Mouse (Mus musculus) midbrain, embryonic 16.5 days (tissue): ENCODE measurements around the gene Kdsr. TPM values are rescaled to one million over a fixed set of nuclear protein-coding genes. Genes with fewer than 3 reads are reported as not detected.
"Not testable (repeated sequence)": the region's sequence is repeated elsewhere in the genome, so short reads cannot be mapped to it uniquely, and the experiment has no call there.

Experiments used
- ATAC-seq: fragments of 200-750 bp; cut with Nextera tagmentation; 2 replicates; pipeline ENCODE4 v1.8.0; 2017; ENCODE audit warnings: moderate TSS enrichment
- H3K27ac ChIP-seq: fragments of 300-500 bp; sonication (generic); 2 replicates; pipeline ENCODE4 v1.5.1; 2014; ENCODE audit warnings: mild to moderate bottlenecking, low read length, mixed read lengths
- H3K27me3 ChIP-seq: fragments of 300-500 bp; sonication (generic); 2 replicates; pipeline ENCODE4 v1.6.1; 2014; ENCODE audit warnings: low read depth, low read length, mixed read lengths; ENCODE audit not compliant: control insufficient read depth, insufficient read depth
- H3K36me3 ChIP-seq: fragments of 300-500 bp; sonication (generic); 2 replicates; pipeline ENCODE4 v1.6.1; 2014; ENCODE audit warnings: mild to moderate bottlenecking, low read length, moderate library complexity, mixed read lengths; ENCODE audit not compliant: control insufficient read depth, insufficient read depth
- H3K4me1 ChIP-seq: fragments of 300-500 bp; sonication (generic); 2 replicates; pipeline ENCODE4 v1.6.1; 2014; ENCODE audit warnings: mild to moderate bottlenecking, low read length, mixed read lengths; ENCODE audit not compliant: control insufficient read depth, insufficient read depth
- H3K4me2 ChIP-seq: fragments of 300-500 bp; sonication (generic); 2 replicates; pipeline ENCODE4 v1.6.1; 2014; ENCODE audit warnings: mild to moderate bottlenecking, low read length, mixed read lengths
- H3K4me3 ChIP-seq: fragments of 300-500 bp; sonication (generic); 2 replicates; pipeline ENCODE4 v1.5.1; 2014; ENCODE audit warnings: low read depth, mild to moderate bottlenecking, low read length, moderate library complexity, mixed read lengths
- H3K9ac ChIP-seq: fragments of 300-500 bp; sonication (generic); 2 replicates; pipeline ENCODE4 v1.6.1; 2014; ENCODE audit warnings: low read depth, low read length, mixed read lengths
- H3K9me3 ChIP-seq: fragments of 300-500 bp; sonication (generic); replicated peaks from 2 replicates; pipeline ENCODE4 v1.6.1; 2014; ENCODE audit warnings: mild to moderate bottlenecking, low read length, mixed read lengths; ENCODE audit not compliant: control insufficient read depth, poor library complexity, severe bottlenecking
- WGBS: fragments of 180-500 bp; shearing (Covaris S2); extraction: QIAGEN DNeasy Blood & Tissue Kit; methylation state at CpG from one replicate; pipeline ENCODE4 v1.1.7; 2014; 5-methylcytosine and 5-hydroxymethylcytosine counted together
- polyA plus RNA-seq: library from polyadenylated mRNA; unstranded; fragments of >200 nt; fragmentation: Nextera tagmentation; extraction: Ambion mirVana; gene quantifications from 2 replicates; pipeline ENCODE4 v1.2.1, GENCODE M21; 2015

Gene Kdsr
- polyA plus RNA-seq, 1 experiment from 2014 or later, result 17.2 TPM

- Histone ChIP-seq H3K9me3 (no peaks in the 10 kb centered on the region), H3K4me2 (no peak overlapping the region), H3K36me3 (peaks cover 23% of the 10 kb centered on the region), H3K4me3 (no peak overlapping the region), H3K4me1 (no peaks in the 10 kb centered on the region), H3K9ac (no peak overlapping the region), H3K27me3 (no peaks in the 10 kb centered on the region), H3K27ac (no peak overlapping the region)
- ATAC-seq, result no peak
- 94% methylated on average over 6 of the region's 6 CpGs for WGBS
Observed at GRCm38 (mm10) chr1:106748555-106749315, 10.8 kb downstream of the Kdsr start.

- peaks cover 24% of the 10 kb centered on the region for H3K36me3 ChIP-seq
- no peak overlapping the region for H3K27ac ChIP-seq
- no peaks in the 10 kb centered on the region for H3K9me3 ChIP-seq
- H3K4me1 ChIP-seq, result no peaks in the 10 kb centered on the region
- no peaks in the 10 kb centered on the region for H3K27me3 ChIP-seq
- WGBS, result 85% methylated on average over 6 of the region's 6 CpGs
- ATAC-seq, result no peak
- no peak overlapping the region for H3K4me3 ChIP-seq
- H3K4me2 ChIP-seq, result no peak overlapping the region
- H3K9ac ChIP-seq, result no peak overlapping the region
Observed at GRCm38 (mm10) chr1:106742980-106743379, 16.5 kb downstream of the Kdsr start.

GRCm38 (mm10) chr1:106740735-106741134 is 18.8 kb downstream of the Kdsr start:
- no peak overlapping the region for H3K4me3 ChIP-seq
- no peaks in the 10 kb centered on the region for H3K27me3 ChIP-seq
- peaks cover 7% of the 10 kb centered on the region for H3K36me3 ChIP-seq
- no peak overlapping the region for H3K9ac ChIP-seq
- H3K9me3 ChIP-seq, result no peaks in the 10 kb centered on the region
- no peaks in the 10 kb centered on the region for H3K4me1 ChIP-seq
- no peak for ATAC-seq
- no peak overlapping the region for H3K4me2 ChIP-seq
- WGBS, result 94% methylated on average over 4 of the region's 4 CpGs
- H3K27ac ChIP-seq, result no peak overlapping the region

GRCm38 (mm10) chr1:106739810-106740209 is 19.7 kb downstream of the Kdsr start:
- 91% methylated on average over 5 of the region's 5 CpGs for WGBS
- no peaks in the 10 kb centered on the region for H3K4me1 ChIP-seq
- H3K36me3 ChIP-seq, result peaks cover 7% of the 10 kb centered on the region; the same call in 1 of the 2 replicates
- no peak overlapping the region for H3K4me3 ChIP-seq
- H3K4me2 ChIP-seq, result no peak overlapping the region
- H3K9ac ChIP-seq, result no peak overlapping the region
- H3K27ac ChIP-seq, result no peak overlapping the region
- H3K27me3 ChIP-seq, result no peaks in the 10 kb centered on the region
- H3K9me3 ChIP-seq, result no peaks in the 10 kb centered on the region
- ATAC-seq, result no peak

- Histone ChIP-seq H3K36me3 (peaks cover 13% of the 10 kb centered on the region), H3K4me3 (no peak overlapping the region), H3K27me3 (no peaks in the 10 kb centered on the region), H3K9me3 (no peaks in the 10 kb centered on the region), H3K4me2 (no peak overlapping the region), H3K9ac (no peak overlapping the region), H3K4me1 (no peaks in the 10 kb centered on the region), H3K27ac (no peak overlapping the region)
- 87% methylated on average over 3 of the region's 3 CpGs for WGBS
- ATAC-seq, result no peak
Observed at GRCm38 (mm10) chr1:106738092-106738491, 21.4 kb downstream of the Kdsr start.

- 92% methylated on average over 8 of the region's 8 CpGs for WGBS
- H3K27me3 ChIP-seq, result no peaks in the 10 kb centered on the region
Observed at GRCm38 (mm10) chr1:106736211-106736610, 23.3 kb downstream of the Kdsr start.

GRCm38 (mm10) chr1:106735586-106735985 is 23.9 kb downstream of the Kdsr start:
- Histone ChIP-seq H3K9me3 (no peaks in the 10 kb centered on the region), H3K9ac (no peak overlapping the region), H3K36me3 (peaks cover 7% of the 10 kb centered on the region), H3K4me1 (no peaks in the 10 kb centered on the region), H3K27me3 (no peaks in the 10 kb centered on the region), H3K4me3 (no peak overlapping the region), H3K4me2 (no peak overlapping the region), H3K27ac (no peak overlapping the region)
- ATAC-seq, result no peak
- WGBS, result 56% methylated on average over 2 of the region's 2 CpGs

More at GRCm38 (mm10) chr1:106736211-106736610, 23.3 kb downstream of the Kdsr start:
- no peak for ATAC-seq
- Histone ChIP-seq H3K9me3 (no peaks in the 10 kb centered on the region), H3K4me1 (no peaks in the 10 kb centered on the region), H3K36me3 (peaks cover 7% of the 10 kb centered on the region), H3K9ac (no peak overlapping the region), H3K4me2 (no peak overlapping the region), H3K4me3 (no peak overlapping the region), H3K27ac (no peak overlapping the region)

GRCm38 (mm10) chr1:106722061-106722460 is 37.5 kb downstream of the Kdsr start:
- no peaks in the 10 kb centered on the region for H3K9me3 ChIP-seq
- H3K9ac ChIP-seq, result no peak overlapping the region
- H3K27ac ChIP-seq, result no peak overlapping the region
- no peaks in the 10 kb centered on the region for H3K27me3 ChIP-seq
- 19% methylated on average over 5 of the region's 5 CpGs for WGBS
- no peak overlapping the region for H3K4me3 ChIP-seq
- ATAC-seq, result no peak
- H3K36me3 ChIP-seq, result peaks cover 3% of the 10 kb centered on the region; the same call in 1 of the 2 replicates
- no peak overlapping the region for H3K4me2 ChIP-seq
- no peaks in the 10 kb centered on the region for H3K4me1 ChIP-seq

GRCm38 (mm10) chr1:106717736-106718135 is 41.8 kb downstream of the Kdsr start:
- H3K27ac ChIP-seq, H3K4me2 ChIP-seq, ATAC-seq, H3K27me3 ChIP-seq, H3K4me1 ChIP-seq, H3K9me3 ChIP-seq, H3K36me3 ChIP-seq, H3K4me3 ChIP-seq, H3K9ac ChIP-seq: not testable (repeated sequence)
- 80% methylated on average over 7 of the region's 7 CpGs for WGBS
